Comparison of ENCODE assay signal across 12 mouse cellular contexts in genomic region chr4:82539406-82540047, GRCm38 (mm10).
DNase-seq lines count a peak whose midpoint lies in the region; ATAC-seq lines count a peak whose summit lies in the region.
"Had no signal": no experiment of that assay in that cellular context is flagged by ENCODE, and none has a peak within 500 bp of the region (broad histone marks: within the 10 kb centered on the region; RNA-seq: fewer than 3 reads in every experiment).

No protein-coding gene starts in this region.

- H3K9ac ChIP-seq in limb, embryonic 12.5 days (replicated peaks) = no peak overlapping the region
- peak overlapping the region; percentile 37 for H3K9ac ChIP-seq in heart, embryonic 16.5 days (ENCODE audit: low read length)
- peak overlapping the region; percentile 56 for H3K9ac ChIP-seq in neural tube, embryonic 13.5 days
- H3K9ac ChIP-seq: stomach, embryonic 15.5 days had no signal

- no peak overlapping the region for H3K4me3 ChIP-seq in limb, embryonic 12.5 days (replicated peaks)
- H3K4me3 ChIP-seq in limb, embryonic 10.5 days = no peak overlapping the region
- peak overlapping the region; percentile 5; the same call in 1 of the 2 replicates for H3K4me3 ChIP-seq in heart, embryonic 16.5 days (ENCODE audit: low read length)
- no peak overlapping the region for H3K4me3 ChIP-seq in neural tube, embryonic 13.5 days

- peaks cover 41% of the 10 kb centered on the region for H3K4me1 ChIP-seq in limb, embryonic 12.5 days (replicated peaks)
- peaks cover 41% of the 10 kb centered on the region for H3K4me1 ChIP-seq in limb, embryonic 10.5 days
- peaks cover 51% of the 10 kb centered on the region for H3K4me1 ChIP-seq in heart, embryonic 16.5 days (ENCODE audit: control insufficient read depth, insufficient read depth, low read length)
- H3K4me1 ChIP-seq in neural tube, embryonic 13.5 days (replicated peaks) = peaks cover 72% of the 10 kb centered on the region

- no peaks in the 10 kb centered on the region for H3K9me3 ChIP-seq in limb, embryonic 12.5 days
- H3K9me3 ChIP-seq in limb, embryonic 10.5 days (replicated peaks) = no peaks in the 10 kb centered on the region
- H3K9me3 ChIP-seq in heart, embryonic 16.5 days (replicated peaks; ENCODE audit: control insufficient read depth, low read length) = no peaks in the 10 kb centered on the region
- H3K9me3 ChIP-seq in neural tube, embryonic 13.5 days = no peaks in the 10 kb centered on the region
- H3K9me3 ChIP-seq: stomach, embryonic 15.5 days had no signal

- H3K27me3 ChIP-seq in limb, embryonic 12.5 days = peaks cover 34% of the 10 kb centered on the region
- H3K27me3 ChIP-seq in limb, embryonic 10.5 days (ENCODE audit: low read depth, poor library complexity, severe bottlenecking) = peaks cover 73% of the 10 kb centered on the region
- H3K27me3 ChIP-seq in heart, embryonic 16.5 days (ENCODE audit: control insufficient read depth, insufficient read depth, low read length) = no peaks in the 10 kb centered on the region
- peaks cover 38% of the 10 kb centered on the region for H3K27me3 ChIP-seq in neural tube, embryonic 13.5 days

- H3K27ac ChIP-seq in limb, embryonic 12.5 days = no peak overlapping the region
- no peak overlapping the region for H3K27ac ChIP-seq in limb, embryonic 10.5 days
- H3K27ac ChIP-seq in heart, embryonic 16.5 days (ENCODE audit: low read length) = peak overlapping the region; percentile 36
- 0 out of 2 replicates have a peak overlapping the region, but pooled peaks have one; percentile 52 for H3K27ac ChIP-seq in neural tube, embryonic 13.5 days (replicated peaks)
- H3K27ac ChIP-seq: stomach, embryonic 15.5 days had no signal

- peak overlapping the region; percentile 77 for H3K4me2 ChIP-seq in limb, embryonic 12.5 days
- H3K4me2 ChIP-seq in heart, embryonic 16.5 days (ENCODE audit: low read depth, low read length) = peak overlapping the region; percentile 76
- H3K4me2 ChIP-seq in neural tube, embryonic 13.5 days = peak overlapping the region; percentile 69

- no peaks in the 10 kb centered on the region for H3K36me3 ChIP-seq in limb, embryonic 12.5 days
- H3K36me3 ChIP-seq in limb, embryonic 10.5 days = no peaks in the 10 kb centered on the region
- H3K36me3 ChIP-seq in heart, embryonic 16.5 days (ENCODE audit: control insufficient read depth, insufficient read depth) = no peaks in the 10 kb centered on the region
- H3K36me3 ChIP-seq in neural tube, embryonic 13.5 days = no peaks in the 10 kb centered on the region
- H3K36me3 ChIP-seq: G1E; stomach, embryonic 15.5 days had no signal

- 12% methylated on average over 8 of the region's 8 CpGs for WGBS in limb, embryonic 12.5 days
- WGBS in limb, embryonic 10.5 days = 11% methylated on average over 8 of the region's 8 CpGs
- 26% methylated on average over 8 of the region's 8 CpGs for WGBS in heart, embryonic 16.5 days
- WGBS in neural tube, embryonic 13.5 days = 14% methylated on average over 8 of the region's 8 CpGs

- no peak for DNase-seq in limb, embryonic 10.5 days (ENCODE audit: low spot score)
- peak; percentile 78 to 85 for DNase-seq in cerebellum, postnatal 14 days
- DNase-seq in frontal cortex, postnatal 36 days (ENCODE audit: low spot score in 2 of 2) = no peak
- no peak for DNase-seq in urinary bladder, postnatal 25 days (ENCODE audit: low spot score)
- DNase-seq: adrenal gland, postnatal 36 days; kidney, adult 18-20 months had no signal

- no peak for ATAC-seq in limb, embryonic 12.5 days (ENCODE audit: insufficient number of reproducible peaks, insufficient read depth, low FRiP score, low TSS enrichment, low read depth)
- no peak for ATAC-seq in heart, embryonic 16.5 days (replicated peaks; ENCODE audit: extremely low read depth, insufficient read depth, low FRiP score)
- no peak for ATAC-seq in neural tube, embryonic 13.5 days (ENCODE audit: low read depth)
- ATAC-seq in erythroblast, adult 5-6 weeks (replicated peaks; ENCODE audit: low FRiP score, poor library complexity, severe bottlenecking) = no peak

Comparison
In these comparisons a context has a peak if more than half of its experiments do, and no peak if none do; other contexts are left out.
1. H3K27ac ChIP-seq: peak in heart, embryonic 16.5 days (single experiment) and neural tube, embryonic 13.5 days (single experiment); none in limb, embryonic 12.5 days (single experiment) and limb, embryonic 10.5 days (single experiment).
2. DNase-seq: peak in cerebellum, postnatal 14 days (2 of 2); none in limb, embryonic 10.5 days (single experiment), frontal cortex, postnatal 36 days (0 of 2) and urinary bladder, postnatal 25 days (single experiment).
3. Peak in every context shown above with its lines, with median percentiles within 50 percentile points of each other: H3K4me2 ChIP-seq.